Mouse (Mus musculus): ENCODE results near the gene Olfr279.

GRCm38 (mm10) chr15:98512799-98513321, 20.7 kb downstream of the Olfr279 start:
- TF ChIP-seq CTCF (IDR thresholded peaks at IDR 0.05; ENCODE audit: low read depth, low read length) (no peak), POLR2A (IDR thresholded peaks at IDR 0.05; ENCODE audit: borderline replicate concordance, low read depth, low read length) (no peak)
